Mouse (Mus musculus): Measurements from ENCODE around the gene S100z. TPM values are rescaled to one million over a fixed set of nuclear protein-coding genes. Genes with fewer than 3 reads are reported as not detected.
A peak's percentile ranks its signal among the peaks of the same experiment; 100 is the strongest.

S100z gene
- polyA plus RNA-seq, 1 experiment from 2014 or later: not detected

DNA sequence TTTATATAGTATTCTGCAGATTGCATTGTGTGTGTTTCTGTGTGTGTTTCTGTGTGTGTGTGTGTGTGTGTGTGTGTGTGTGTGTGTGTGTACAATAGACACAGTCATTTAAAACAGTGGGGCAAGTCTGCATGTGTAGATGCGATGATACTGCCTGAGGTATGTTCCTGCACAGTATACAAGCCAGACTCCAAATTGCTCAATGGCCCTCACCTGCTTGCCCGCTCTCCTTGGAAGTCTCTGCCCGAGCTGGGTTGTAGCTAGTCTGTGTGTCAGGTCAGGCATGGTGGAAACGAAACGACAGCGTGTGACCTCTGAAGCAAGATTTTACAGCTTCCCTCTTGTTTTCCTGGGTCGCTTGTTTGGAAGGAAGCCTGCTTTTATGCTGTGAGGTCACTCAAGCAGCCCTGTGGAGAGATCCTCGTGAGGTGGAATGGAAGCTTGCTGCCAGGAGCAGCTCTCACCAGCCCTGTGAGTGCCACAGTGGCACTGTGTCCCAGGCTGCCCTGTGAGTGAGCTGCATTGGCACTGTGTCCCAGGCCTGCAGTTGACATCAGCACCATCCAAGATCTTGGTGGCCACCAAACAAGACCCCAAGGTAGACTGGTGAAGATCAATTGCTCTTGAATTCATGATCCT, 24.9 kb upstream of the S100z start:
- WGBS: 69% methylated on average over 8 of the region's 8 CpGs
- DNase-seq (ENCODE audit: low spot score) (no peak), ATAC-seq (ENCODE audit: insufficient read depth, low FRiP score, low TSS enrichment) (no peak)
- Histone ChIP-seq H3K4me2 (ENCODE audit: low read depth) (no peak overlapping the region), H3K9me3 (ENCODE audit: control insufficient read depth, low read length) (no peaks in the 10 kb centered on the region), H3K27ac (ENCODE audit: low read depth, low read length) (no peak overlapping the region), H3K4me3 (ENCODE audit: low read depth, low read length) (no peak overlapping the region), H3K36me3 (ENCODE audit: control insufficient read depth, insufficient read depth, low read length) (no peaks in the 10 kb centered on the region), H3K4me1 (ENCODE audit: control insufficient read depth, insufficient read depth, low read length) (no peaks in the 10 kb centered on the region), H3K27me3 (ENCODE audit: control insufficient read depth, insufficient read depth, low read length) (no peaks in the 10 kb centered on the region), H3K9ac (ENCODE audit: low read length) (no peak overlapping the region)

DNA sequence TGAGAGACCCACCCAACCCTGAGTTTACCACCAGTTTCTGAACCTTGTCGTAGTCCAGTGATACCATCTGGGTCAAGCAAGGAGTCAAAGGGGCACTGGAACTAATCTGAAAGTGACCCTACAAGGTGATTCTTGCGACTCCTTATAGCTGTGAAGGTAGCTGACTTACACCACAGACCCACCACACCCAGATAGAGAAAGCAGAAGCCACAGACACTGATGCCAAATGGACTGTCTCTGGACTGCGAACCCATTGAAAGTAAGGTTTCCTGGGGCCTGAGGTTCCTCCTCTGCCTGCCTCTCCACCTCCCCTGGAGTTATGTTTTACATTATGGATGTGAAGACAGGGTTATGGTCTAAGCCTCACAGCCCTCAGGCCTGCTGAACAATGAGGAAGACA, 18.1 kb upstream of the S100z start:
- Histone ChIP-seq H3K4me2 (ENCODE audit: low read depth) (no peak overlapping the region), H3K27ac (ENCODE audit: low read depth, low read length) (no peak overlapping the region), H3K4me3 (ENCODE audit: low read depth, low read length) (no peak overlapping the region), H3K4me1 (ENCODE audit: control insufficient read depth, insufficient read depth, low read length) (no peaks in the 10 kb centered on the region), H3K9ac (ENCODE audit: low read length) (no peak overlapping the region), H3K9me3 (ENCODE audit: control insufficient read depth, low read length) (no peaks in the 10 kb centered on the region), H3K27me3 (ENCODE audit: control insufficient read depth, insufficient read depth, low read length) (no peaks in the 10 kb centered on the region), H3K36me3 (ENCODE audit: control insufficient read depth, insufficient read depth, low read length) (no peaks in the 10 kb centered on the region)
- WGBS: 87% methylated on average over 3 of the region's 3 CpGs
- DNase-seq (ENCODE audit: low spot score) (no peak), ATAC-seq (ENCODE audit: insufficient read depth, low FRiP score, low TSS enrichment) (no peak)

DNA sequence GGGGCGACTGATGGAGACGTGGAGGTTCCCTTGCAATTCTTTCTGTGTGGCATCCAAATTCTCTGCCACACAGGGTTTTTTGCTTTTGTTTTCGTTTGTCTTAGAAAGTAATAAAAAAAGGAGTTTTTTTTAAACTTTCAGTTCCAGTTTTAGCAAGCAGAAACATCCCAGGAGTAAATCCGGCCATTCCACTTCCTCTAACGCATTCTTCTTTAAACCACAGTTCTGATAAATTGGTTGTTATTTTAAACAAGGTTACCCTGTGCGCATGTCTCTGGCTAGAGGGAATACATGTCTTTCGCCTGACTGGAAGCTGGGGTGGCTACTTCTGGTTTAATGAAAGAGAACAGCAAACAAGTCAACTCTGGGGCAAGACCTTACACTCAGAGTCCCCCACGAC, 16.3 kb upstream of the S100z start:
- no peak for ATAC-seq (ENCODE audit: insufficient read depth, low FRiP score, low TSS enrichment)

DNA sequence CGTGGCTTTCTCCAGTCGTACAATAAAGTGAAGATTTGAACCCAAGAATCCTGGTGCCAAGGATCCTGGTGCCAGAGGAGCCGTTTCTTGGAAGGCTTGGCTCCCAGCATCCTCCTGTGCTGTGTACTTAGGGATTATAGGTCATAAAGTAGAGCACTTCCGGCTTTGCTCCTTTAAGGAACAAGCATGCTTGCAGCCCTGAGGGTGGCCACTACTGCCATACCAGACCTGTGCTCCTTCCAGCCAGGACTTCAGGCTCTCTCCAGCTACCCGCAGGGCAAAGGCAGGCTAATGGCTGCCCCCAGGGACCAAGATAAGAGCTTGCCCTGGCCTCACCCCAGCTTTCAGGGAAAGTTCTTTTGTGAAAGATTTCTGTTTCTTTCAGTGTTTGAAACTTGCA, 14.8 kb upstream of the S100z start:
- no peaks in the 10 kb centered on the region for H3K27me3 ChIP-seq (ENCODE audit: control insufficient read depth, insufficient read depth, low read length)
- no peak overlapping the region for H3K4me3 ChIP-seq (ENCODE audit: low read depth, low read length)
- H3K4me2 ChIP-seq (ENCODE audit: low read depth): no peak overlapping the region
- DNase-seq (ENCODE audit: low spot score) (no peak), ATAC-seq (ENCODE audit: insufficient read depth, low FRiP score, low TSS enrichment) (no peak)
- 79% methylated on average over 5 of the region's 5 CpGs for WGBS
- no peaks in the 10 kb centered on the region for H3K36me3 ChIP-seq (ENCODE audit: control insufficient read depth, insufficient read depth, low read length)
- H3K9me3 ChIP-seq (ENCODE audit: control insufficient read depth, low read length): no peaks in the 10 kb centered on the region
- H3K27ac ChIP-seq (ENCODE audit: low read depth, low read length): no peak overlapping the region
- no peaks in the 10 kb centered on the region for H3K4me1 ChIP-seq (ENCODE audit: control insufficient read depth, insufficient read depth, low read length)
- H3K9ac ChIP-seq (ENCODE audit: low read length): no peak overlapping the region

More for the DNA sequence above, 16.3 kb upstream of the S100z start:
- no peak for DNase-seq (ENCODE audit: low spot score)
- Histone ChIP-seq H3K4me2 (ENCODE audit: low read depth) (no peak overlapping the region), H3K27ac (ENCODE audit: low read depth, low read length) (no peak overlapping the region), H3K36me3 (ENCODE audit: control insufficient read depth, insufficient read depth, low read length) (no peaks in the 10 kb centered on the region), H3K4me1 (ENCODE audit: control insufficient read depth, insufficient read depth, low read length) (no peaks in the 10 kb centered on the region), H3K9ac (ENCODE audit: low read length) (no peak overlapping the region), H3K27me3 (ENCODE audit: control insufficient read depth, insufficient read depth, low read length) (no peaks in the 10 kb centered on the region), H3K9me3 (ENCODE audit: control insufficient read depth, low read length) (no peaks in the 10 kb centered on the region), H3K4me3 (ENCODE audit: low read depth, low read length) (no peak overlapping the region)
- WGBS: 72% methylated on average over 8 of the region's 8 CpGs

DNA sequence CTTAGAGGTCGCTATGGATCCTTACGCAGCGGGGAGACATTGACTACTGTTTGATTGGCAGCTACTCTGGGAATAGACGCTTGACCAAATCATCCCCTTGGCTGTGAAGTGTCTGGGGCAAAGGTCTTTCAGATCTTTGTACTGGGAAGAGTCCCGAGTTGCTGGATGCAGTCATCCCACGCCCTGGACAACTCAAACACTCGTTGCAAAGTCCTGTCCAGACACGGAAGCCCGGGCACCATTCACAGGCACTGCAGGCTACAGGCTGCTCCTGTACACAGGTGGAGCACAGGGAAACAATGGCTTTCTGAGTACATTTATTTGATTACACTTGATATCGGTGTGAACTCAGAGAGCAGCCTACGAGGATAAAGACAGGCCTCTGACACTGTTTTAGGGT, 12.8 kb upstream of the S100z start:
- no peaks in the 10 kb centered on the region for H3K4me1 ChIP-seq (ENCODE audit: control insufficient read depth, insufficient read depth, low read length)
- H3K9me3 ChIP-seq (ENCODE audit: control insufficient read depth, low read length): no peaks in the 10 kb centered on the region
- H3K36me3 ChIP-seq (ENCODE audit: control insufficient read depth, insufficient read depth, low read length): no peaks in the 10 kb centered on the region
- H3K9ac ChIP-seq (ENCODE audit: low read length): no peak overlapping the region
- no peak overlapping the region for H3K4me3 ChIP-seq (ENCODE audit: low read depth, low read length)
- ATAC-seq (ENCODE audit: insufficient read depth, low FRiP score, low TSS enrichment) (no peak), DNase-seq (ENCODE audit: low spot score) (no peak)
- H3K4me2 ChIP-seq (ENCODE audit: low read depth): no peak overlapping the region
- WGBS: 82% methylated on average over 11 of the region's 11 CpGs
- H3K27ac ChIP-seq (ENCODE audit: low read depth, low read length): no peak overlapping the region
- H3K27me3 ChIP-seq (ENCODE audit: control insufficient read depth, insufficient read depth, low read length): no peaks in the 10 kb centered on the region

DNA sequence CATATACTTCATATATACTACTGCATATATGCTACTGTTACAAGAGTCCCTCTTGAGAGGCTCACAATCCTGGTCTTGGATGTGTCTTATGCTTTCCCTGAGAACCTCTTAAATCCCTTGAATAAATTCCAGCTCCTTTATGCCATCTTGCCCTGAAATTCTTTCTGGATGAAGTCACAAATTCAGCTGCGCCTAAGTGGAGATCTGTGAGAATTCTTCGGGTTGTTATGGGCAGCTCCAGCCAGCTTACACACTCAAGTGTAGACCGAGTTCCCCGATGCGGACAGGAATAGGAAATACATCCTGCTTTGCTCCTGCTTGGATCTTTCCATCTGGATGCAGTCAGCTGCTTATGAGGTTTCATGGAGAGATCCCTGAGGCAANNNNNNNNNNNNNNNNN, 6.1 kb upstream of the S100z start:
- Histone ChIP-seq H3K4me2 (ENCODE audit: low read depth) (no peak overlapping the region), H3K4me1 (ENCODE audit: control insufficient read depth, insufficient read depth, low read length) (no peaks in the 10 kb centered on the region), H3K27ac (ENCODE audit: low read depth, low read length) (no peak overlapping the region), H3K4me3 (ENCODE audit: low read depth, low read length) (no peak overlapping the region), H3K27me3 (ENCODE audit: control insufficient read depth, insufficient read depth, low read length) (no peaks in the 10 kb centered on the region), H3K36me3 (ENCODE audit: control insufficient read depth, insufficient read depth, low read length) (no peaks in the 10 kb centered on the region), H3K9me3 (ENCODE audit: control insufficient read depth, low read length) (no peaks in the 10 kb centered on the region), H3K9ac (ENCODE audit: low read length) (no peak overlapping the region)
- DNase-seq (ENCODE audit: low spot score): no peak
- 69% methylated on average over 5 of the region's 5 CpGs for WGBS
- no peak for ATAC-seq (ENCODE audit: insufficient read depth, low FRiP score, low TSS enrichment)

DNA sequence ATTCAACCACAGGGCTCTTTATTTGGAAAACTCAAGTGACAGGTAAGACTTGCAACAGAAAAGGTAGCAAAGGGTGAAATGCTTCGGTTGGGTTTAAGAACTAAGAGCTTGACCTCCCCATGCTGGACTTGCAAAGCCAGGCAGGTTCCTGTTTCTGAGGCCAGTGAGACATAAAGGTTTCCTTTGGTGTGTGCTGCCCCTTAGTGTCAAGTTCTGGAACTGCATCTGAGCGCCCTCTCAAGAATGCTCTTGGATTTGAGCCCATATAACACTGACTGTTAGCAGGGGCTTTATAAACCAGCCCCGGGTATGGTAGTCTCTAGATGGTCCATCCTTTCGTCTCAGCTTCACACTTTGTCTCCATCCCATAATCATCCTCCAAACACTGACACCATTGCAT, 2.9 kb upstream of the S100z start:
- Histone ChIP-seq H3K4me3 (ENCODE audit: low read depth, low read length) (no peak overlapping the region), H3K9me3 (ENCODE audit: control insufficient read depth, low read length) (no peaks in the 10 kb centered on the region), H3K4me2 (ENCODE audit: low read depth) (no peak overlapping the region), H3K9ac (ENCODE audit: low read length) (no peak overlapping the region), H3K27me3 (ENCODE audit: control insufficient read depth, insufficient read depth, low read length) (no peaks in the 10 kb centered on the region), H3K4me1 (ENCODE audit: control insufficient read depth, insufficient read depth, low read length) (no peaks in the 10 kb centered on the region), H3K27ac (ENCODE audit: low read depth, low read length) (no peak overlapping the region), H3K36me3 (ENCODE audit: control insufficient read depth, insufficient read depth, low read length) (no peaks in the 10 kb centered on the region)
- WGBS: 22% methylated on average over 4 of the region's 4 CpGs
- peak; percentile 88 for DNase-seq (ENCODE audit: low spot score)
- ATAC-seq (ENCODE audit: insufficient read depth, low FRiP score, low TSS enrichment): no peak

DNA sequence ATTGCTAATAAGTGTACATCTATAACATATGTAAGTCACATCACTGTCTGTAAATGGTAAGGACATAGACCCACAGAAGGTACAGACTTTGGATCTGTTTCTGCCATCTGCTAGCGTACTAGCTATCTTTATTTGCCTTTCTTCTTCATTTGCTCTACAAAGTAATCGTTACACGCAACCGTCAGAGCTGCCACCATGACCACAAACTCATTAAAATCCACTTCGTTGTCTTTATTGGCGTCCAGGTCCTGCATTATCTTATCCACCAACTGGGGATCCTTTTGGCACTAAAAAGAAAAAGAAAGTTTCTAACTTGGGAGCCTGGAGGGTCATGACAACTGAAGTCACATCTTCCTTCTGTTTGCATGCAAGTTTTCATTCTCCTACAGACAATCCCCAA, 1.3 kb downstream of the S100z start:
- no peak overlapping the region for H3K27ac ChIP-seq (ENCODE audit: low read depth, low read length)
- no peaks in the 10 kb centered on the region for H3K4me1 ChIP-seq (ENCODE audit: control insufficient read depth, insufficient read depth, low read length)
- no peak for ATAC-seq (ENCODE audit: insufficient read depth, low FRiP score, low TSS enrichment)
- no peak overlapping the region for H3K4me3 ChIP-seq (ENCODE audit: low read depth, low read length)
- no peaks in the 10 kb centered on the region for H3K27me3 ChIP-seq (ENCODE audit: control insufficient read depth, insufficient read depth, low read length)
- H3K9ac ChIP-seq (ENCODE audit: low read length): no peak overlapping the region
- no peaks in the 10 kb centered on the region for H3K36me3 ChIP-seq (ENCODE audit: control insufficient read depth, insufficient read depth, low read length)
- WGBS: 90% methylated on average over 6 of the region's 6 CpGs
- no peak overlapping the region for H3K4me2 ChIP-seq (ENCODE audit: low read depth)
- DNase-seq (ENCODE audit: low spot score): no peak
- H3K9me3 ChIP-seq (ENCODE audit: control insufficient read depth, low read length): no peaks in the 10 kb centered on the region

DNA sequence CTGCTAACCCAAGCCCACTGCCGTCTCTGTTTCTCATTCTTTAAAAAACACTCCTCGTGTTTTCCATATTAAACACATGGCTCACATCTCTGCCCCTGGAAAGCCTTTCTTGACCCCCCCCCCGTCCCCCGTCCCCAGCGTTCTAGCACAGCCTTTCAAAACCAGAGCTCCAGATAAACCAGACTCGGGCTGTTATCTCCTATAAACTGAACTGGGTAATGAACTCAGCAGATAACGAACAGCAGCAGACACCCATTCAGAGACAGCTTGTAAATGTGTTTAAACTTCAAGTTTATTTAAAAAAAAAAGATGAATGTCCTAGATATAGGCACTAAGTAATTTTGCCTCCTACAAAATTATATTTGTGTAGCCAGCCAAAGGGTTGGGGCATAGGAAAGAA, 3.4 kb downstream of the S100z start:
- H3K27me3 ChIP-seq (ENCODE audit: control insufficient read depth, insufficient read depth, low read length): no peaks in the 10 kb centered on the region
- no peak overlapping the region for H3K4me2 ChIP-seq (ENCODE audit: low read depth)
- H3K9ac ChIP-seq (ENCODE audit: low read length): no peak overlapping the region
- no peak overlapping the region for H3K27ac ChIP-seq (ENCODE audit: low read depth, low read length)
- 81% methylated on average over 7 of the region's 7 CpGs for WGBS
- no peak overlapping the region for H3K4me3 ChIP-seq (ENCODE audit: low read depth, low read length)
- H3K4me1 ChIP-seq (ENCODE audit: control insufficient read depth, insufficient read depth, low read length): no peaks in the 10 kb centered on the region
- no peaks in the 10 kb centered on the region for H3K9me3 ChIP-seq (ENCODE audit: control insufficient read depth, low read length)
- DNase-seq (ENCODE audit: low spot score) (no peak), ATAC-seq (ENCODE audit: insufficient read depth, low FRiP score, low TSS enrichment) (no peak)
- H3K36me3 ChIP-seq (ENCODE audit: control insufficient read depth, insufficient read depth, low read length): no peaks in the 10 kb centered on the region
